Mouse (Mus musculus) liver, embryonic 12.5 days (tissue): ENCODE measurements around the gene Snrk. TPM values are rescaled to one million over a fixed set of nuclear protein-coding genes. Genes with fewer than 3 reads are reported as not detected.
A peak's percentile ranks its signal among the peaks of the same experiment; 100 is the strongest.

Experiments used
- ATAC-seq: fragments of 200-750 bp; cut with Nextera tagmentation; 2 replicates; pipeline ENCODE4 v1.8.0; 2017; ENCODE audit warnings: moderate number of reproducible peaks, mild to moderate bottlenecking, moderate library complexity
- H3K27ac ChIP-seq: fragments of 300-500 bp; sonication (generic); 2 replicates; pipeline ENCODE4 v1.5.1; 2016; ENCODE audit warnings: mild to moderate bottlenecking
- H3K27me3 ChIP-seq: fragments of 300-500 bp; sonication (generic); replicated peaks from 2 replicates; pipeline ENCODE4 v1.6.1; 2016; ENCODE audit warnings: mild to moderate bottlenecking, moderate library complexity
- H3K36me3 ChIP-seq: fragments of 300-500 bp; sonication (generic); 2 replicates; pipeline ENCODE4 v1.6.1; 2016; ENCODE audit warnings: mild to moderate bottlenecking, moderate library complexity
- H3K4me1 ChIP-seq: fragments of 300-500 bp; sonication (generic); 2 replicates; pipeline ENCODE4 v1.6.1; 2016
- H3K4me2 ChIP-seq: fragments of 300-500 bp; sonication (generic); 2 replicates; pipeline ENCODE4 v1.6.1; 2016; ENCODE audit warnings: mild to moderate bottlenecking, moderate library complexity
- H3K4me3 ChIP-seq: fragments of 300-500 bp; sonication (generic); 2 replicates; pipeline ENCODE4 v1.5.1; 2016; ENCODE audit warnings: mild to moderate bottlenecking, moderate library complexity
- H3K9ac ChIP-seq: fragments of 300-500 bp; sonication (generic); 2 replicates; pipeline ENCODE4 v1.6.1; 2016; ENCODE audit warnings: mild to moderate bottlenecking, moderate library complexity
- H3K9me3 ChIP-seq: fragments of 300-500 bp; sonication (generic); replicated peaks from 2 replicates; pipeline ENCODE4 v1.6.1; 2016; ENCODE audit warnings: mild to moderate bottlenecking, moderate library complexity
- WGBS: fragments of 180-500 bp; shearing (Covaris S2); methylation state at CpG from one replicate; pipeline ENCODE4 v1.1.7; 2016; ENCODE audit not compliant: insufficient replicate concordance; 5-methylcytosine and 5-hydroxymethylcytosine counted together
- polyA plus RNA-seq: library from polyadenylated mRNA; unstranded; fragments of >200 nt; fragmentation: Nextera tagmentation; extraction: Ambion mirVana; gene quantifications from 2 replicates; pipeline ENCODE4 v1.2.1, GENCODE M21; 2016

Snrk gene
- polyA plus RNA-seq, 1 experiment from 2014 or later = 23.6 TPM

GRCm38 (mm10) chr9:122110508-122110907, 6.6 kb upstream of the Snrk start:
- ATAC-seq = no peak
- no peak overlapping the region for H3K4me3 ChIP-seq
- H3K4me2 ChIP-seq = no peak overlapping the region
- H3K9ac ChIP-seq = no peak overlapping the region
- 79% methylated on average over 6 of the region's 6 CpGs for WGBS
- no peaks in the 10 kb centered on the region for H3K36me3 ChIP-seq
- no peaks in the 10 kb centered on the region for H3K9me3 ChIP-seq
- no peaks in the 10 kb centered on the region for H3K4me1 ChIP-seq
- H3K27me3 ChIP-seq = peaks cover 18% of the 10 kb centered on the region
- no peak overlapping the region for H3K27ac ChIP-seq

GRCm38 (mm10) chr9:122110921-122111320, 6.1 kb upstream of the Snrk start:
- H3K4me2 ChIP-seq = no peak overlapping the region
- H3K27ac ChIP-seq = no peak overlapping the region
- H3K4me3 ChIP-seq = no peak overlapping the region
- H3K9ac ChIP-seq = no peak overlapping the region
- no peaks in the 10 kb centered on the region for H3K9me3 ChIP-seq
- H3K36me3 ChIP-seq = no peaks in the 10 kb centered on the region
- peaks cover 3% of the 10 kb centered on the region; the same call in 1 of the 2 replicates for H3K4me1 ChIP-seq
- peaks cover 15% of the 10 kb centered on the region for H3K27me3 ChIP-seq
- no peak for ATAC-seq
- 63% methylated on average over 5 of the region's 5 CpGs for WGBS

- Histone ChIP-seq H3K4me3 (no peak overlapping the region), H3K36me3 (peaks cover under 1% of the 10 kb centered on the region; the same call in 1 of the 2 replicates), H3K4me1 (peaks cover 37% of the 10 kb centered on the region), H3K9me3 (no peaks in the 10 kb centered on the region), H3K27ac (no peak overlapping the region), H3K9ac (no peak overlapping the region), H3K27me3 (peaks cover 3% of the 10 kb centered on the region; the same call in 1 of the 2 replicates), H3K4me2 (no peak overlapping the region)
- ATAC-seq = no peak
- 39% methylated on average over 4 of the region's 4 CpGs for WGBS
Observed at GRCm38 (mm10) chr9:122115552-122115951, 1.5 kb upstream of the Snrk start.

- no peak for ATAC-seq
- WGBS = 52% methylated on average over 1 of the region's 1 CpGs
- H3K27ac ChIP-seq = no peak overlapping the region
Observed at GRCm38 (mm10) chr9:122116359-122116758, 707 bp upstream of the Snrk start.

GRCm38 (mm10) chr9:122117692-122118529, 845 bp downstream of the Snrk start:
- H3K4me3 ChIP-seq = peak overlapping the region; percentile 88
- 5% methylated on average over 40 of the region's 40 CpGs for WGBS
- peaks cover 3% of the 10 kb centered on the region; the same call in 1 of the 2 replicates for H3K27me3 ChIP-seq
- H3K36me3 ChIP-seq = peaks cover 3% of the 10 kb centered on the region; the same call in 1 of the 2 replicates
- peaks cover 56% of the 10 kb centered on the region for H3K4me1 ChIP-seq
- peak overlapping the region; percentile 93 for H3K27ac ChIP-seq
- H3K9ac ChIP-seq = peak overlapping the region; percentile 92
- H3K4me2 ChIP-seq = peak overlapping the region; percentile 91
- no peak; the same call in 1 of the 2 replicates for ATAC-seq
- no peaks in the 10 kb centered on the region for H3K9me3 ChIP-seq

More at GRCm38 (mm10) chr9:122116359-122116758, 707 bp upstream of the Snrk start:
- Histone ChIP-seq H3K9me3 (no peaks in the 10 kb centered on the region), H3K36me3 (peaks cover 3% of the 10 kb centered on the region; the same call in 1 of the 2 replicates), H3K9ac (no peak overlapping the region), H3K27me3 (peaks cover 3% of the 10 kb centered on the region; the same call in 1 of the 2 replicates), H3K4me3 (no peak overlapping the region), H3K4me2 (no peak overlapping the region), H3K4me1 (peaks cover 44% of the 10 kb centered on the region)

GRCm38 (mm10) chr9:122120089-122120488, 3.0 kb downstream of the Snrk start:
- H3K9me3 ChIP-seq = no peaks in the 10 kb centered on the region
- ATAC-seq = no peak
- H3K4me2 ChIP-seq = peak overlapping the region; percentile 31
- H3K9ac ChIP-seq = no peak overlapping the region
- H3K4me3 ChIP-seq = no peak overlapping the region
- peaks cover 69% of the 10 kb centered on the region for H3K4me1 ChIP-seq
- H3K27me3 ChIP-seq = no peaks in the 10 kb centered on the region
- peaks cover 3% of the 10 kb centered on the region; the same call in 1 of the 2 replicates for H3K36me3 ChIP-seq
- no peak overlapping the region for H3K27ac ChIP-seq
- 54% methylated on average over 3 of the region's 3 CpGs for WGBS

GRCm38 (mm10) chr9:122122113-122122512, 5.0 kb downstream of the Snrk start:
- Histone ChIP-seq H3K4me1 (peaks cover 70% of the 10 kb centered on the region), H3K9ac (no peak overlapping the region), H3K9me3 (no peaks in the 10 kb centered on the region), H3K4me3 (no peak overlapping the region), H3K27me3 (no peaks in the 10 kb centered on the region), H3K36me3 (peaks cover 3% of the 10 kb centered on the region; the same call in 1 of the 2 replicates), H3K27ac (no peak overlapping the region), H3K4me2 (no peak overlapping the region)
- WGBS = 66% methylated on average over 5 of the region's 5 CpGs
- no peak for ATAC-seq

GRCm38 (mm10) chr9:122123181-122123580, 6.1 kb downstream of the Snrk start:
- no peak overlapping the region for H3K4me2 ChIP-seq
- no peak overlapping the region for H3K4me3 ChIP-seq
- WGBS = 62% methylated on average over 5 of the region's 5 CpGs
- no peaks in the 10 kb centered on the region for H3K9me3 ChIP-seq
- H3K36me3 ChIP-seq = peaks cover 3% of the 10 kb centered on the region; the same call in 1 of the 2 replicates
- no peaks in the 10 kb centered on the region for H3K27me3 ChIP-seq
- no peak overlapping the region for H3K27ac ChIP-seq
- no peak overlapping the region for H3K9ac ChIP-seq
- peaks cover 77% of the 10 kb centered on the region for H3K4me1 ChIP-seq
- ATAC-seq = no peak

GRCm38 (mm10) chr9:122125723-122126290, 8.7 kb downstream of the Snrk start:
- H3K9me3 ChIP-seq = no peaks in the 10 kb centered on the region
- no peak overlapping the region for H3K9ac ChIP-seq
- no peak overlapping the region for H3K27ac ChIP-seq
- ATAC-seq = no peak
- WGBS = 53% methylated on average over 5 of the region's 5 CpGs
- H3K4me2 ChIP-seq = no peak overlapping the region
- peaks cover 71% of the 10 kb centered on the region for H3K4me1 ChIP-seq
- H3K27me3 ChIP-seq = no peaks in the 10 kb centered on the region
- H3K36me3 ChIP-seq = no peaks in the 10 kb centered on the region; the same call in 1 of the 2 replicates
- H3K4me3 ChIP-seq = no peak overlapping the region

- peaks cover 69% of the 10 kb centered on the region for H3K4me1 ChIP-seq
- ATAC-seq = no peak
- H3K36me3 ChIP-seq = no peaks in the 10 kb centered on the region
- no peaks in the 10 kb centered on the region for H3K9me3 ChIP-seq
- no peaks in the 10 kb centered on the region for H3K27me3 ChIP-seq
- WGBS = 77% methylated on average over 7 of the region's 8 CpGs
- no peak overlapping the region for H3K4me2 ChIP-seq
- H3K9ac ChIP-seq = no peak overlapping the region
- no peak overlapping the region for H3K4me3 ChIP-seq
- H3K27ac ChIP-seq = no peak overlapping the region
Observed at GRCm38 (mm10) chr9:122126790-122127189, 9.7 kb downstream of the Snrk start.

- Histone ChIP-seq H3K9ac (no peak overlapping the region), H3K27ac (no peak overlapping the region), H3K9me3 (no peaks in the 10 kb centered on the region), H3K4me1 (peaks cover 65% of the 10 kb centered on the region), H3K4me3 (no peak overlapping the region), H3K4me2 (no peak overlapping the region), H3K27me3 (no peaks in the 10 kb centered on the region), H3K36me3 (no peaks in the 10 kb centered on the region)
- 62% methylated on average over 3 of the region's 3 CpGs for WGBS
- 0 out of 2 replicates have a peak, but pooled peaks have one; percentile 21 for ATAC-seq
Observed at GRCm38 (mm10) chr9:122127271-122127785, 10.3 kb downstream of the Snrk start.

- no peaks in the 10 kb centered on the region for H3K27me3 ChIP-seq
- H3K4me1 ChIP-seq = peaks cover 55% of the 10 kb centered on the region
- H3K9ac ChIP-seq = no peak overlapping the region
- ATAC-seq = no peak
- 16% methylated on average over 5 of the region's 5 CpGs for WGBS
- H3K4me3 ChIP-seq = no peak overlapping the region
- H3K4me2 ChIP-seq = no peak overlapping the region
- H3K9me3 ChIP-seq = no peaks in the 10 kb centered on the region
- no peak overlapping the region for H3K27ac ChIP-seq
- H3K36me3 ChIP-seq = peaks cover 3% of the 10 kb centered on the region; the same call in 1 of the 2 replicates
Observed at GRCm38 (mm10) chr9:122128686-122129085, 11.6 kb downstream of the Snrk start.
